Comparison of ENCODE assay signal across 8 mouse cellular contexts in genomic region chr3:89393605-89394004, GRCm38 (mm10). TPM values are rescaled to one million over a fixed set of nuclear protein-coding genes. Genes with fewer than 3 reads are reported as not detected.
DNase-seq lines count a peak whose midpoint lies in the region; ATAC-seq and TF ChIP-seq lines count a peak whose summit lies in the region.

No protein-coding gene starts in this region.

- 4% methylated on average over 15 of the region's 15 CpGs for WGBS in forebrain, postnatal 0 days
- 0% methylated on average over 15 of the region's 15 CpGs for WGBS in lung, embryonic 14.5 days

- peak overlapping the region; percentile 42 for H3K9ac ChIP-seq in forebrain, postnatal 0 days
- peak overlapping the region; percentile 59 for H3K9ac ChIP-seq in lung, embryonic 14.5 days

- ATAC-seq in forebrain, postnatal 0 days, result peak; percentile 93
- ATAC-seq in lung, embryonic 14.5 days (ENCODE audit: insufficient read depth), result peak; percentile 96
- ATAC-seq in neutrophil, adult 5-6 weeks (ENCODE audit: extremely low read depth, insufficient number of reproducible peaks, low FRiP score, poor library complexity, severe bottlenecking), result peak; percentile 78

- H3K9me3 ChIP-seq in forebrain, postnatal 0 days (ENCODE audit: low read length), result no peaks in the 10 kb centered on the region
- H3K9me3 ChIP-seq in lung, embryonic 14.5 days (ENCODE audit: low read depth, low read length), result no peaks in the 10 kb centered on the region

- H3K4me2 ChIP-seq in forebrain, postnatal 0 days (ENCODE audit: low read depth), result peak overlapping the region; percentile 96
- peak overlapping the region; percentile 100 for H3K4me2 ChIP-seq in lung, embryonic 14.5 days

- H3K4me1 ChIP-seq in forebrain, postnatal 0 days (ENCODE audit: insufficient read depth), result peaks cover 27% of the 10 kb centered on the region
- peaks cover 13% of the 10 kb centered on the region for H3K4me1 ChIP-seq in lung, embryonic 14.5 days (ENCODE audit: insufficient read depth)

- peak; percentile 98 for DNase-seq in MN1 (ENCODE audit: low spot score)
- DNase-seq in cerebellum, adult 8-10 months, result peak; percentile 99
- DNase-seq in forebrain, postnatal 0 days, result peak; percentile 89
- DNase-seq in heart, postnatal 4 days, result peak; percentile 99
- peak; percentile 93 to 97 for DNase-seq in layer of hippocampus, adult 8-10 months (ENCODE audit: low spot score in 2 of 2)
- peak; percentile 98 for DNase-seq in lung, embryonic 14.5 days
- DNase-seq in testis, postnatal 14 days (ENCODE audit: low spot score), result peak; percentile 98

- TF ChIP-seq CTCF in forebrain, postnatal 0 days (IDR thresholded peaks at IDR 0.05; ENCODE audit: low read depth), result no peak
- TF ChIP-seq CTCF in lung, embryonic 14.5 days (IDR thresholded peaks at IDR 0.05; ENCODE audit: low read depth), result no peak

- H3K27ac ChIP-seq in forebrain, postnatal 0 days (ENCODE audit: low read depth, low read length), result peak overlapping the region; percentile 69
- H3K27ac ChIP-seq in lung, embryonic 14.5 days (ENCODE audit: low read depth), result peak overlapping the region; percentile 87

- no peaks in the 10 kb centered on the region for H3K36me3 ChIP-seq in forebrain, postnatal 0 days (ENCODE audit: insufficient read depth)
- H3K36me3 ChIP-seq in lung, embryonic 14.5 days (ENCODE audit: insufficient read depth), result no peaks in the 10 kb centered on the region

- H3K27me3 ChIP-seq in forebrain, postnatal 0 days (ENCODE audit: insufficient read depth, low read length), result peaks cover 8% of the 10 kb centered on the region; the same call in 1 of the 2 replicates
- no peaks in the 10 kb centered on the region; the same call in 1 of the 2 replicates for H3K27me3 ChIP-seq in lung, embryonic 14.5 days (ENCODE audit: insufficient read depth, low read length)

- peak overlapping the region; percentile 38 for H3K4me3 ChIP-seq in forebrain, postnatal 0 days (ENCODE audit: low read depth, low read length)
- peak overlapping the region; percentile 56 for H3K4me3 ChIP-seq in lung, embryonic 14.5 days (ENCODE audit: low read depth, low read length)

RNA-seq across cellular contexts. Expression of gene Zbtb7b, which starts 1.0 kb away (rescaled TPM):
- 2.1 and 4.9 TPM in 2 replicates for total RNA-seq in forebrain, postnatal 0 days (2014; rRNA removed)
- 0.33 and 0.75 TPM in 2 replicates for polyA plus RNA-seq in forebrain, postnatal 0 days (2015; fragmentation: Nextera tagmentation; extraction: Ambion mirVana)
- total RNA-seq in heart, postnatal 4 days (2021), result 10 to 100 TPM; 13.8 to 15.1 TPM
- total RNA-seq in layer of hippocampus, adult 8-10 months (2022), result 10 to 100 TPM; 12.6 to 18.7 (median 15.9) TPM
- 1.6 and 1.7 TPM in 2 replicates for polyA plus RNA-seq in lung, embryonic 14.5 days (2014; fragmentation: Nextera tagmentation; extraction: Ambion mirVana)
- 90.9 and 120 TPM in 2 replicates for total RNA-seq in neutrophil, adult 5-6 weeks (2017)

RNA-seq across cellular contexts. Expression of gene Lenep, which starts 9.0 kb away (rescaled TPM):
- total RNA-seq in forebrain, postnatal 0 days (2014; rRNA removed), result 4.2 TPM in 1 of 2 replicates, not detected in the other
- 0.40 TPM in 1 of 2 replicates, not detected in the other for polyA plus RNA-seq in forebrain, postnatal 0 days (2015; fragmentation: Nextera tagmentation; extraction: Ambion mirVana)
- total RNA-seq in heart, postnatal 4 days (2021), result under 1 TPM in 1 of 2 experiments, not detected in 1; 0.68 TPM
- total RNA-seq in layer of hippocampus, adult 8-10 months (2022), result 1 to 10 TPM; 1.9 to 7.1 (median 4.3) TPM
- 0.19 and 0.33 TPM in 2 replicates for polyA plus RNA-seq in lung, embryonic 14.5 days (2014; fragmentation: Nextera tagmentation; extraction: Ambion mirVana)
- total RNA-seq in neutrophil, adult 5-6 weeks (2017), result 2.2 and 5.7 TPM in 2 replicates

RNA-seq across cellular contexts. Expression of gene Flad1, which starts 18.1 kb away (rescaled TPM):
- 25.6 and 34.9 TPM in 2 replicates for total RNA-seq in forebrain, postnatal 0 days (2014; rRNA removed)
- 30.9 and 31.5 TPM in 2 replicates for polyA plus RNA-seq in forebrain, postnatal 0 days (2015; fragmentation: Nextera tagmentation; extraction: Ambion mirVana)
- 10 to 100 TPM; 30.7 to 33.0 TPM for total RNA-seq in heart, postnatal 4 days (2021)
- total RNA-seq in layer of hippocampus, adult 8-10 months (2022), result 10 to 100 TPM; 35.8 to 37.8 (median 37.1) TPM
- 18.1 and 18.2 TPM in 2 replicates for polyA plus RNA-seq in lung, embryonic 14.5 days (2014; fragmentation: Nextera tagmentation; extraction: Ambion mirVana)
- 21.1 and 25.6 TPM in 2 replicates for total RNA-seq in neutrophil, adult 5-6 weeks (2017)

RNA-seq across cellular contexts. Expression of gene Cks1b, which starts 24.6 kb away (rescaled TPM):
- total RNA-seq in forebrain, postnatal 0 days (2014; rRNA removed), result 24.5 and 27.3 TPM in 2 replicates
- polyA plus RNA-seq in forebrain, postnatal 0 days (2015; fragmentation: Nextera tagmentation; extraction: Ambion mirVana), result 93.9 and 109 TPM in 2 replicates
- total RNA-seq in heart, postnatal 4 days (2021), result 10 to 100 TPM; 62.8 to 64.3 TPM
- 1 to 10 TPM; 1.6 to 4.7 (median 2.5) TPM for total RNA-seq in layer of hippocampus, adult 8-10 months (2022)
- polyA plus RNA-seq in lung, embryonic 14.5 days (2014; fragmentation: Nextera tagmentation; extraction: Ambion mirVana), result 655 and 692 TPM in 2 replicates
- total RNA-seq in neutrophil, adult 5-6 weeks (2017), result 1.6 and 2.4 TPM in 2 replicates

RNA-seq across cellular contexts. Expression of gene Shc1, which starts 24.6 kb away (rescaled TPM):
- total RNA-seq in forebrain, postnatal 0 days (2014; rRNA removed), result 15.8 and 19.8 TPM in 2 replicates
- polyA plus RNA-seq in forebrain, postnatal 0 days (2015; fragmentation: Nextera tagmentation; extraction: Ambion mirVana), result 11.3 and 11.8 TPM in 2 replicates
- total RNA-seq in heart, postnatal 4 days (2021), result 10 to 100 TPM; 68.8 to 69.2 TPM
- 10 to 100 TPM; 16.4 to 22.3 (median 19.9) TPM for total RNA-seq in layer of hippocampus, adult 8-10 months (2022)
- 69.5 and 75.2 TPM in 2 replicates for polyA plus RNA-seq in lung, embryonic 14.5 days (2014; fragmentation: Nextera tagmentation; extraction: Ambion mirVana)
- total RNA-seq in neutrophil, adult 5-6 weeks (2017), result 51.4 and 58.1 TPM in 2 replicates

Comparison
In these comparisons a context has a peak if more than half of its experiments do, and no peak if none do; other contexts are left out.
1. Peak in every context shown above with its lines: DNase-seq, ATAC-seq, H3K4me3 ChIP-seq and H3K27ac ChIP-seq.